Mouse (Mus musculus) monocyte, adult 2 months (primary cell): ENCODE measurements at regions not wholly inside any gene's neighbourhood (a gene's known extent, or its start where the extent isn't known, plus 50 kb on each side); places are given as distances from the start of the nearest gene placed in this dataset.

Experiments used
- DNase-seq, 2 experiments: peaks; one replicate each; pipeline ENCODE4 v3.0.0; 2022; ENCODE audit warnings: low spot score in 2 of 2, low read depth in 1 of 2

GRCm38 (mm10) chr10:21672171-21672570, 79.2 kb downstream of the 1700020N01Rik start:
- DNase-seq = no peak

GRCm38 (mm10) chr10:21672666-21673065, 79.7 kb downstream of the 1700020N01Rik start:
- DNase-seq = no peak

- DNase-seq = no peak
Observed at GRCm38 (mm10) chr10:21673831-21674230, 80.9 kb downstream of the 1700020N01Rik start.

- DNase-seq = no peak
Observed at GRCm38 (mm10) chr10:21675786-21676185, 82.8 kb downstream of the 1700020N01Rik start.

GRCm38 (mm10) chr10:21677911-21678310, 85.0 kb downstream of the 1700020N01Rik start:
- no peak for DNase-seq

GRCm38 (mm10) chr10:21678372-21678771, 85.4 kb downstream of the 1700020N01Rik start:
- no peak for DNase-seq

- no peak for DNase-seq
Observed at GRCm38 (mm10) chr10:21678811-21679451, 86.0 kb downstream of the 1700020N01Rik start.

GRCm38 (mm10) chr10:21680789-21681188, 87.8 kb downstream of the 1700020N01Rik start:
- DNase-seq = no peak

- no peak for DNase-seq
Observed at GRCm38 (mm10) chr10:21684286-21685013, 91.5 kb downstream of the 1700020N01Rik start.

GRCm38 (mm10) chr10:21685122-21685798, 92.3 kb downstream of the 1700020N01Rik start:
- DNase-seq = peak in 1 of 2 experiments; percentile 15

GRCm38 (mm10) chr10:21686060-21686459, 93.1 kb downstream of the 1700020N01Rik start:
- DNase-seq = no peak

- DNase-seq = no peak
Observed at GRCm38 (mm10) chr10:21687484-21687883, 94.5 kb downstream of the 1700020N01Rik start.

- DNase-seq = no peak
Observed at GRCm38 (mm10) chr10:21688513-21688912, 95.6 kb downstream of the 1700020N01Rik start.

- no peak for DNase-seq
Observed at GRCm38 (mm10) chr10:21689847-21690269, 96.9 kb downstream of the 1700020N01Rik start.

- no peak for DNase-seq
Observed at GRCm38 (mm10) chr10:21695185-21695584, 102.2 kb downstream of the 1700020N01Rik start.

- no peak for DNase-seq
Observed at GRCm38 (mm10) chr10:21696671-21697070, 103.7 kb downstream of the 1700020N01Rik start.

GRCm38 (mm10) chr10:21701580-21701979, 108.6 kb downstream of the 1700020N01Rik start:
- no peak for DNase-seq

- DNase-seq = no peak
Observed at GRCm38 (mm10) chr10:21702134-21702533, 109.2 kb downstream of the 1700020N01Rik start.

GRCm38 (mm10) chr10:21711866-21712265, 118.9 kb downstream of the 1700020N01Rik start:
- DNase-seq = no peak

- no peak for DNase-seq
Observed at GRCm38 (mm10) chr10:21712828-21713227, 119.9 kb downstream of the 1700020N01Rik start.

GRCm38 (mm10) chr10:21715436-21715835, 122.5 kb downstream of the 1700020N01Rik start:
- no peak for DNase-seq

- no peak for DNase-seq
Observed at GRCm38 (mm10) chr10:21718189-21718588, 125.2 kb downstream of the 1700020N01Rik start.
